ENCODE assay signal across 8 mouse cellular contexts in genomic region chr5:112091867-112092535, GRCm38 (mm10).
DNase-seq lines count a peak whose midpoint lies in the region; ATAC-seq lines count a peak whose summit lies in the region.
"Had no signal": no experiment of that assay in that cellular context is flagged by ENCODE, and none has a peak within 500 bp of the region (broad histone marks: within the 10 kb centered on the region; RNA-seq: fewer than 3 reads in every experiment).

No protein-coding gene starts in this region.

- peak; percentile 60 for ATAC-seq in midbrain, embryonic 13.5 days
- ATAC-seq in midbrain, embryonic 15.5 days (replicated peaks): no peak
- peak; percentile 54 for ATAC-seq in lung, embryonic 16.5 days (ENCODE audit: low read depth)

- no peaks in the 10 kb centered on the region for H3K4me1 ChIP-seq in midbrain, embryonic 13.5 days (replicated peaks)
- peaks cover 6% of the 10 kb centered on the region; the same call in 1 of the 2 replicates for H3K4me1 ChIP-seq in midbrain, embryonic 15.5 days
- H3K4me1 ChIP-seq in lung, embryonic 16.5 days (replicated peaks; ENCODE audit: control insufficient read depth, insufficient read depth, low read length): no peaks in the 10 kb centered on the region

- H3K27ac ChIP-seq in midbrain, embryonic 13.5 days: no peak overlapping the region
- no peak overlapping the region for H3K27ac ChIP-seq in midbrain, embryonic 15.5 days
- no peak overlapping the region for H3K27ac ChIP-seq in lung, embryonic 16.5 days (ENCODE audit: low read length)
- H3K27ac ChIP-seq: liver, embryonic 14.5 days had no signal

- no peaks in the 10 kb centered on the region for H3K36me3 ChIP-seq in midbrain, embryonic 13.5 days
- no peaks in the 10 kb centered on the region for H3K36me3 ChIP-seq in midbrain, embryonic 15.5 days (replicated peaks)
- H3K36me3 ChIP-seq in lung, embryonic 16.5 days (ENCODE audit: control insufficient read depth, insufficient read depth, low read length): no peaks in the 10 kb centered on the region

- 82% methylated on average over 7 of the region's 7 CpGs for WGBS in midbrain, embryonic 13.5 days
- WGBS in midbrain, embryonic 15.5 days: 77% methylated on average over 7 of the region's 7 CpGs
- 63% methylated on average over 7 of the region's 7 CpGs for WGBS in lung, embryonic 16.5 days

- H3K9ac ChIP-seq in midbrain, embryonic 13.5 days (replicated peaks): no peak overlapping the region
- no peak overlapping the region for H3K9ac ChIP-seq in midbrain, embryonic 15.5 days
- no peak overlapping the region for H3K9ac ChIP-seq in lung, embryonic 16.5 days (ENCODE audit: low read length)
- H3K9ac ChIP-seq: liver, embryonic 14.5 days had no signal

- no peaks in the 10 kb centered on the region for H3K9me3 ChIP-seq in midbrain, embryonic 13.5 days
- H3K9me3 ChIP-seq in midbrain, embryonic 15.5 days: no peaks in the 10 kb centered on the region
- no peaks in the 10 kb centered on the region for H3K9me3 ChIP-seq in lung, embryonic 16.5 days (ENCODE audit: control insufficient read depth, low read length)

- intact Hi-C loops in heart, postnatal 36 days (cut with DNase I): no loop called here

- peak; percentile 59 to 64 for DNase-seq in cerebellum, postnatal 36 days
- peak; percentile 18 to 32 for DNase-seq in heart, postnatal 36 days
- DNase-seq in urinary bladder, adult 18-20 months (ENCODE audit: low spot score in 2 of 2): no peak
- no peak for DNase-seq in yolk sac, embryonic 10.5 days (ENCODE audit: low spot score)

- no peak overlapping the region for H3K4me3 ChIP-seq in midbrain, embryonic 13.5 days (replicated peaks)
- no peak overlapping the region for H3K4me3 ChIP-seq in midbrain, embryonic 15.5 days
- H3K4me3 ChIP-seq in lung, embryonic 16.5 days (ENCODE audit: low read length): no peak overlapping the region

- H3K4me2 ChIP-seq in midbrain, embryonic 13.5 days (replicated peaks): no peak overlapping the region
- H3K4me2 ChIP-seq in midbrain, embryonic 15.5 days: no peak overlapping the region
- H3K4me2 ChIP-seq in lung, embryonic 16.5 days (ENCODE audit: low read depth, low read length): no peak overlapping the region

- H3K27me3 ChIP-seq in midbrain, embryonic 13.5 days: peaks cover 3% of the 10 kb centered on the region
- no peaks in the 10 kb centered on the region for H3K27me3 ChIP-seq in midbrain, embryonic 15.5 days (replicated peaks)
- no peaks in the 10 kb centered on the region for H3K27me3 ChIP-seq in lung, embryonic 16.5 days (ENCODE audit: control insufficient read depth, insufficient read depth, low read depth, low read length)

Comparison
In these comparisons a context has a peak if more than half of its experiments do, and no peak if none do; other contexts are left out.
1. DNase-seq: peak in cerebellum, postnatal 36 days (2 of 2) and heart, postnatal 36 days (2 of 2); none in urinary bladder, adult 18-20 months (0 of 2) and yolk sac, embryonic 10.5 days (single experiment).